ENCODE assay signal across 10 mouse cellular contexts in the genomic region with DNA sequence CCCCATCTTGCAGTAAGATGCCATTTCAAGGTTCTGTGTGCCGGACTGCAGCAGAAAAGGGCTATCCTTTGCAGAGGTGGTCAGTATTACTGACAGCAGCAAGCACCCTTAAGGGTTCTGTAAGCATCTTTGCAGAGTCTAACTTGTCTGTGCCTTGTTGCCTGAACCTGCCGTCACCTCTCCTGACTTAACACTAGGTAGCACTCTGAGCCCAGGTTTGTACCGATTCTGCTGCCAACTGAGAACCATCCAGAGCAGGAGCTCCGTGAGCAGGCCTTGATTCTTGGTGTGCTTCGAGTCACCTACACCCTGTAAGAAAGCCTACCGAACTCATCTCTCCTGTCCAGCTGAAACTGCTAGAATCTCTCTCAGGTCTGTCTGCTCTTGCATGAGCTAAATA. TPM values are rescaled to one million over a fixed set of nuclear protein-coding genes. Genes with fewer than 3 reads are reported as not detected.
DNase-seq lines count a peak whose midpoint lies in the region; ATAC-seq and TF ChIP-seq lines count a peak whose summit lies in the region.
"Had no signal": no experiment of that assay in that cellular context is flagged by ENCODE, and none has a peak within 500 bp of the region (broad histone marks: within the 10 kb centered on the region; RNA-seq: fewer than 3 reads in every experiment).

No protein-coding gene starts in this region.

- H3K9me3 ChIP-seq in heart, embryonic 10.5 days = no peaks in the 10 kb centered on the region
- no peaks in the 10 kb centered on the region for H3K9me3 ChIP-seq in midbrain, postnatal 0 days (ENCODE audit: low read length)
- no peaks in the 10 kb centered on the region for H3K9me3 ChIP-seq in midbrain, embryonic 10.5 days (replicated peaks)
- no peaks in the 10 kb centered on the region for H3K9me3 ChIP-seq in stomach, postnatal 0 days (ENCODE audit: control insufficient read depth, low read length)
- H3K9me3 ChIP-seq: heart, embryonic 15.5 days had no signal

- no peak overlapping the region for H3K27ac ChIP-seq in heart, adult 2 months
- no peak overlapping the region for H3K27ac ChIP-seq in heart, embryonic 10.5 days
- H3K27ac ChIP-seq in midbrain, postnatal 0 days (ENCODE audit: low read depth, low read length) = no peak overlapping the region
- H3K27ac ChIP-seq in midbrain, embryonic 10.5 days (replicated peaks) = no peak overlapping the region
- H3K27ac ChIP-seq in stomach, postnatal 0 days (replicated peaks) = no peak overlapping the region
- H3K27ac ChIP-seq: heart, embryonic 15.5 days had no signal

- no peak for ATAC-seq in midbrain, postnatal 0 days (ENCODE audit: low FRiP score)
- ATAC-seq in stomach, postnatal 0 days (ENCODE audit: low FRiP score, low TSS enrichment) = no peak

- no peak for DNase-seq in heart, adult 2 months
- no peak for DNase-seq in heart, embryonic 10.5 days (ENCODE audit: low spot score)
- peak; percentile 53 for DNase-seq in midbrain, postnatal 0 days (ENCODE audit: low spot score)
- DNase-seq in midbrain, embryonic 10.5 days (ENCODE audit: low spot score) = no peak
- peak; percentile 51 to 73 for DNase-seq in cerebellum, postnatal 25 days
- DNase-seq in stomach, postnatal 0 days (ENCODE audit: low spot score) = peak; percentile 37
- DNase-seq in gastrocnemius, postnatal 14 days = no peak
- no peak for DNase-seq in ovary, postnatal 10 days (ENCODE audit: low spot score)
- DNase-seq: adrenal gland, postnatal 25 days had no signal

- TF ChIP-seq CTCF in heart, adult 2 months (IDR thresholded peaks at IDR 0.05) = peak; percentile 21
- peak; percentile 67 for TF ChIP-seq CTCF in midbrain, postnatal 0 days (IDR thresholded peaks at IDR 0.05)
- peak; percentile 65 for TF ChIP-seq CTCF in stomach, postnatal 0 days (IDR thresholded peaks at IDR 0.05; ENCODE audit: low read depth)

- H3K4me1 ChIP-seq in heart, adult 2 months (ENCODE audit: control insufficient read depth, insufficient read depth, low read length) = peaks cover 2% of the 10 kb centered on the region
- H3K4me1 ChIP-seq in heart, embryonic 10.5 days = no peaks in the 10 kb centered on the region
- H3K4me1 ChIP-seq in midbrain, postnatal 0 days (ENCODE audit: insufficient read depth, low read length) = no peaks in the 10 kb centered on the region
- no peaks in the 10 kb centered on the region for H3K4me1 ChIP-seq in midbrain, embryonic 10.5 days
- no peaks in the 10 kb centered on the region for H3K4me1 ChIP-seq in stomach, postnatal 0 days (replicated peaks; ENCODE audit: control insufficient read depth, insufficient read depth)
- H3K4me1 ChIP-seq: heart, embryonic 15.5 days had no signal

- TF ChIP-seq POLR2A in heart, adult 2 months (IDR thresholded peaks at IDR 0.05; ENCODE audit: insufficient read depth, low read depth, low read length) = no peak

- intact Hi-C loops in heart, adult 2 months (cut with DNase I) = no loop called here
- intact Hi-C loops in gastrocnemius, postnatal 14 days (cut with DNase I; ENCODE audit: low total_unique reads) = no loop called here

- no peak overlapping the region for H3K4me3 ChIP-seq in heart, adult 2 months
- H3K4me3 ChIP-seq in heart, embryonic 10.5 days = no peak overlapping the region
- no peak overlapping the region for H3K4me3 ChIP-seq in midbrain, postnatal 0 days (ENCODE audit: low read depth, low read length)
- no peak overlapping the region for H3K4me3 ChIP-seq in midbrain, embryonic 10.5 days
- H3K4me3 ChIP-seq in stomach, postnatal 0 days (ENCODE audit: low read depth, low read length) = no peak overlapping the region
- H3K4me3 ChIP-seq: heart, embryonic 15.5 days had no signal

- no peak overlapping the region for H3K4me2 ChIP-seq in midbrain, postnatal 0 days (ENCODE audit: low read depth, low read length, poor library complexity, severe bottlenecking)
- H3K4me2 ChIP-seq in stomach, postnatal 0 days (replicated peaks; ENCODE audit: low read depth) = no peak overlapping the region
- H3K4me2 ChIP-seq: heart, embryonic 15.5 days had no signal

- H3K36me3 ChIP-seq in heart, adult 2 months (ENCODE audit: control insufficient read depth, insufficient read depth, low read length) = no peaks in the 10 kb centered on the region
- no peaks in the 10 kb centered on the region for H3K36me3 ChIP-seq in heart, embryonic 10.5 days
- no peaks in the 10 kb centered on the region for H3K36me3 ChIP-seq in midbrain, postnatal 0 days (ENCODE audit: insufficient read depth, low read length)
- H3K36me3 ChIP-seq in midbrain, embryonic 10.5 days = no peaks in the 10 kb centered on the region
- no peaks in the 10 kb centered on the region for H3K36me3 ChIP-seq in stomach, postnatal 0 days (ENCODE audit: control insufficient read depth, insufficient read depth, low read length)
- H3K36me3 ChIP-seq: heart, embryonic 15.5 days had no signal

- H3K27me3 ChIP-seq in heart, adult 2 months (ENCODE audit: control insufficient read depth, insufficient read depth, low read length) = no peaks in the 10 kb centered on the region
- no peaks in the 10 kb centered on the region for H3K27me3 ChIP-seq in heart, embryonic 10.5 days (ENCODE audit: insufficient read depth, poor library complexity, severe bottlenecking)
- no peaks in the 10 kb centered on the region for H3K27me3 ChIP-seq in midbrain, postnatal 0 days (ENCODE audit: insufficient read depth, low read length)
- no peaks in the 10 kb centered on the region for H3K27me3 ChIP-seq in midbrain, embryonic 10.5 days (ENCODE audit: low read depth, poor library complexity, severe bottlenecking)
- no peaks in the 10 kb centered on the region for H3K27me3 ChIP-seq in stomach, postnatal 0 days (ENCODE audit: control insufficient read depth, insufficient read depth, low read length)
- H3K27me3 ChIP-seq: heart, embryonic 15.5 days had no signal

- H3K9ac ChIP-seq in heart, adult 2 months (ENCODE audit: low read depth, low read length) = no peak overlapping the region
- H3K9ac ChIP-seq in midbrain, postnatal 0 days (replicated peaks; ENCODE audit: low read length, poor library complexity, severe bottlenecking) = no peak overlapping the region
- H3K9ac ChIP-seq in stomach, postnatal 0 days (ENCODE audit: low read length) = no peak overlapping the region
- H3K9ac ChIP-seq: heart, embryonic 15.5 days had no signal

- TF ChIP-seq EP300 in heart, adult 2 months (IDR thresholded peaks at IDR 0.05; ENCODE audit: insufficient read depth, low read depth, low read length) = no peak
- TF ChIP-seq EP300 in stomach, postnatal 0 days (optimal IDR thresholded peaks at IDR 0.05) = no peak

- WGBS in heart, adult 2 months = 70% methylated on average over 6 of the region's 6 CpGs
- WGBS in heart, embryonic 10.5 days = 56% methylated on average over 6 of the region's 6 CpGs
- WGBS in midbrain, postnatal 0 days = 65% methylated on average over 6 of the region's 6 CpGs
- 74% methylated on average over 6 of the region's 6 CpGs for WGBS in midbrain, embryonic 10.5 days
- WGBS in stomach, postnatal 0 days = 56% methylated on average over 6 of the region's 6 CpGs

- H3K79me2 ChIP-seq in heart, adult 2 months (replicated peaks; ENCODE audit: control insufficient read depth, insufficient read depth, low read length) = no peaks in the 10 kb centered on the region

RNA-seq across cellular contexts. Expression of a gene that starts 22.8 kb away (rescaled TPM):
- total RNA-seq in heart, adult 2 months (2021) = 10 to 100 TPM; 31.4 to 34.7 TPM
- polyA plus RNA-seq in heart, adult 2 months (2012; rRNA removed) = 12.9 and 20.7 TPM in 2 replicates
- polyA plus RNA-seq in heart, embryonic 10.5 days (2016; fragmentation: Nextera tagmentation; extraction: Ambion mirVana) = 69.3 and 70.6 TPM in 2 replicates
- total RNA-seq in midbrain, postnatal 0 days (2014; rRNA removed) = 57.1 and 61.5 TPM in 2 replicates
- 71.2 and 75.3 TPM in 2 replicates for polyA plus RNA-seq in midbrain, postnatal 0 days (2015; fragmentation: Nextera tagmentation; extraction: Ambion mirVana)
- polyA plus RNA-seq in midbrain, embryonic 10.5 days (2016; fragmentation: Nextera tagmentation; extraction: Ambion mirVana) = 84.1 and 86.9 TPM in 2 replicates
- polyA plus RNA-seq in stomach, postnatal 0 days (2015; fragmentation: Nextera tagmentation; extraction: Ambion mirVana) = 29.8 and 30.0 TPM in 2 replicates
- total RNA-seq in gastrocnemius, postnatal 14 days (2021) = 10 to 100 TPM; 18.5 to 21.1 TPM

Comparison
In these comparisons a context has a peak if more than half of its experiments do, and no peak if none do; other contexts are left out.
1. DNase-seq: peak in midbrain, postnatal 0 days (single experiment), cerebellum, postnatal 25 days (2 of 2) and stomach, postnatal 0 days (single experiment); none in heart, adult 2 months (0 of 2), heart, embryonic 10.5 days (single experiment), midbrain, embryonic 10.5 days (single experiment), gastrocnemius, postnatal 14 days (single experiment) and ovary, postnatal 10 days (single experiment).
2. Peak in every context shown above with its lines, with median percentiles within 50 percentile points of each other: CTCF ChIP-seq.